Mouse (Mus musculus): ENCODE measurements around the gene Pfn5. TPM values are rescaled to one million over a fixed set of nuclear protein-coding genes. Genes with fewer than 3 reads are reported as not detected.
"Not testable (repeated sequence)": the region's sequence is repeated elsewhere in the genome, so short reads cannot be mapped to it uniquely, and the experiment has no call there.

Gene Pfn5
- not detected in 2 replicates for polyA plus RNA-seq (2012; rRNA removed)

DNA sequence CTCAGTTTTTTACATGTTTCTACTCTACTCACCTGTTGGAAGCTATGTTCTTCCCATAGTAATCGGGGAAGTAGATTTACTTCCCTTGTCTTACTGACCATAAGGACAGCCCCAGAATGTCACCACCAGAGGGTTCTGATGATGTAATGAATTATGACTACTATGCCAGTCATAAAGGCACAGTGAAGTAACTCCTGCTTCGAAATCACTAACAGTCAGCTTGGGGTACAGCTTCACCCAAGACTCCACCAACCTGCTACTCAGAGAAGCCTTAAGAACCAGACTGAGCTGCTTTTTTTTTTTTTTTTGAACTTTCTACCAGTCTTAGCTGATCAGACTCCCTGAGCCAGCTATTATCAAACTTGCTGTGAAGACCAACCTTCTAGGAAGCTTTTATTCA lies at the start of gene Pfn5, which contains the start of gene Asb12:
Gene Pfn5, plus strand, starts transcription at position 218 of the 400 bp plus-strand sequence.
Gene Asb12, minus strand, starts transcription at position 101 of the 400 bp plus-strand sequence.
- 84% methylated on average over 2 of the region's 2 CpGs for WGBS
- H3K27ac ChIP-seq (ENCODE audit: insufficient read depth, low read length) = no peak within 1 kb of the TSS
- no peaks in the 10 kb centered on the region for H3K4me1 ChIP-seq (ENCODE audit: control insufficient read depth, insufficient read depth, insufficient read length)
- TF ChIP-seq CTCF (IDR thresholded peaks at IDR 0.05; ENCODE audit: extremely low read depth, insufficient read depth, insufficient read length, insufficient replicate concordance) (no peak), POLR2A (IDR thresholded peaks at IDR 0.05; ENCODE audit: low read depth, low read length) (no peak)
- DNase-seq (ENCODE audit: low read depth in 1 of 2, low spot score in 2 of 2) = no peak
- H3K27me3 ChIP-seq (ENCODE audit: control insufficient read depth, insufficient read depth, low read length) = no peaks in the 10 kb centered on the region
- no peaks in the 10 kb centered on the region for H3K36me3 ChIP-seq (ENCODE audit: control insufficient read depth, insufficient read depth, low read length)
- H3K4me3 ChIP-seq (ENCODE audit: extremely low read depth, insufficient read depth, insufficient read length) = no peak within 1 kb of the TSS

DNA sequence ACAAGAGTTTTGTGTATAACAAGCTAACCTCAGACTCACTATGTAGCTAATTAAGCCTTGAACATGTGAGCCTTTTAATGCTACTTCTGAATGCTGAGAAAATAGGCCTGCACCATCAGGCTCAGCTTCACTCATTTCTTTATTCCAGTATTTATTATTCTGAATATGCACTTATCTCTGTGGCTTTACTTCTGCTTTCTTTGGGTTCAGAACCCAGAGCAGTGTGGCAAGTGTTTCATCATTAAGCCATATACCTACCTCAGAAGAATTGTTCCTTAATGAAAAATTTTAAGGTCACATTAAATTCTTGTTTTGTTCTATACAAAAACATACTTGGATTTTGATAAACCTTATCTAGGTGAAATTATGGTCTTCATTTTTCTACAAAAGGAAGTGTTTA lies 34.0 kb upstream of the Pfn5 start:
- DNase-seq (ENCODE audit: low read depth in 1 of 2, low spot score in 2 of 2) = no peak
- Histone ChIP-seq H3K27me3 (ENCODE audit: control insufficient read depth, insufficient read depth, low read length) (no peaks in the 10 kb centered on the region), H3K27ac (ENCODE audit: insufficient read depth, low read length) (no peak overlapping the region), H3K4me1 (ENCODE audit: control insufficient read depth, insufficient read depth, insufficient read length) (no peaks in the 10 kb centered on the region), H3K4me3 (ENCODE audit: extremely low read depth, insufficient read depth, insufficient read length) (no peak overlapping the region), H3K36me3 (ENCODE audit: control insufficient read depth, insufficient read depth, low read length) (no peaks in the 10 kb centered on the region)
- no peak for TF ChIP-seq CTCF (IDR thresholded peaks at IDR 0.05; ENCODE audit: extremely low read depth, insufficient read depth, insufficient read length, insufficient replicate concordance)

DNA sequence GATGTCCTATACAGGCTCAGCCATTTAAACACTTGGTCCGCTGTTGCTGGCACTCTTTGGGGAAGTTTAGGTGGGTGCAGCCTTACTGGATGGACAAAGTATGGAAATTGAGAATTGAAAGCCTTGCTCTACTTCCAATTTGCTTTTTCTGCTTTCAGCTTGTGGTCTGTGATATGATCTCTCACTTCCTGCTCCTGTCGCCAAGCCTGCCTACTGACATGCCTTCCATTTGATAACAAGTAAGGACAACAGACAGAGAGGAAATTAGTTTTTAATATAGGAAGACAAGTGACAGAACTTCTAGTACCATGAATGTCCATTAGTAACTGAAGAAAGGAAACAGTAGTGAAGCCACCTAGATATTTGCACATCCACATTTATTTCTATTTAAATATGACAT lies 32.7 kb upstream of the Pfn5 start:
- WGBS = 54% methylated on average over 2 of the region's 2 CpGs

DNA sequence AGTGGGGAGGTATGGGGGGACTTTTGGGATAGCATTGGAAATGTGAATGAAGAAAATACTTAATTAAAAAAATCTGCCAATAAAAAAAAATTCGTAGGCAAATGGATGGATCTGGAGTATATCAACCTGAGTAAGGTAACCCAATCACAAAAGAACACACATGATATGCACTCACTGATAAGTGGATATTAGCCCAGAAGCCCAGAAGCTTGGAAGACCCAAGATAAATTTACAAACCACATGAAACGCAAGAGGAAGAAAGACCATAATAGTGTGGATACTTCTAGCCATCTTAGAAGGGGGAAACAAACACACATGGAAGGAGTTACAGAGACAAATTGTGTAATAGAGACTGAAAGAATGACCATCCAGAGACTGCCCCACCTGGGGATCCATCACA lies 22.4 kb upstream of the Pfn5 start:
- H3K27ac ChIP-seq (ENCODE audit: insufficient read depth, low read length); H3K4me1 ChIP-seq (ENCODE audit: control insufficient read depth, insufficient read depth, insufficient read length); H3K36me3 ChIP-seq (ENCODE audit: control insufficient read depth, insufficient read depth, low read length); H3K27me3 ChIP-seq (ENCODE audit: control insufficient read depth, insufficient read depth, low read length); H3K4me3 ChIP-seq (ENCODE audit: extremely low read depth, insufficient read depth, insufficient read length); DNase-seq (ENCODE audit: low read depth in 1 of 2, low spot score in 2 of 2): not testable (repeated sequence)
- WGBS = 92% methylated on average over 2 of the region's 2 CpGs

More for the DNA sequence above, 32.7 kb upstream of the Pfn5 start:
- Histone ChIP-seq H3K4me3 (ENCODE audit: extremely low read depth, insufficient read depth, insufficient read length) (no peak overlapping the region), H3K27ac (ENCODE audit: insufficient read depth, low read length) (no peak overlapping the region), H3K4me1 (ENCODE audit: control insufficient read depth, insufficient read depth, insufficient read length) (no peaks in the 10 kb centered on the region), H3K36me3 (ENCODE audit: control insufficient read depth, insufficient read depth, low read length) (no peaks in the 10 kb centered on the region), H3K27me3 (ENCODE audit: control insufficient read depth, insufficient read depth, low read length) (no peaks in the 10 kb centered on the region)
- DNase-seq (ENCODE audit: low read depth in 1 of 2, low spot score in 2 of 2) = no peak
- TF ChIP-seq CTCF (IDR thresholded peaks at IDR 0.05; ENCODE audit: extremely low read depth, insufficient read depth, insufficient read length, insufficient replicate concordance) (no peak), POLR2A (IDR thresholded peaks at IDR 0.05; ENCODE audit: low read depth, low read length) (no peak)

DNA sequence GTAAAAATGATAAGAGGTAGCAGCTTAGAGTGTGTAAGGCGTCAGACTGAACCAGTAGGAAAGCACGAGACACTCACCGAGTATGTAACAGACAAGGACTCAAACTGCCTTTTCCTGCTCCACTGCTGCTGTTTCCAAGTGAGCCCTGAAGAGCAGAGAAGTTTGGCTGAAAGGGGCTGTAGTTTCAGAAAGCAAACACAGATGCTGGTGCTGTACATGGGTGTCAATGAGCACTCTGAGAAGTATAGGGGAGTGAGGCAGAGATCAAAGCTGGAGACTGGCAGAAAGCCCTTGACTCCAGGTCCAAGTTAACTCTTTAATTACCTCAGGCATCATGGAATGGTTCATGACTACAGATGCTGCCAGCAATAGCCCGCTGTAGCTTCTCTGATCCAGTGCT lies 3.6 kb upstream of the Pfn5 start:
- WGBS = 82% methylated on average over 4 of the region's 4 CpGs
- Histone ChIP-seq H3K36me3 (ENCODE audit: control insufficient read depth, insufficient read depth, low read length) (no peaks in the 10 kb centered on the region), H3K4me1 (ENCODE audit: control insufficient read depth, insufficient read depth, insufficient read length) (no peaks in the 10 kb centered on the region), H3K27ac (ENCODE audit: insufficient read depth, low read length) (no peak overlapping the region), H3K27me3 (ENCODE audit: control insufficient read depth, insufficient read depth, low read length) (no peaks in the 10 kb centered on the region), H3K4me3 (ENCODE audit: extremely low read depth, insufficient read depth, insufficient read length) (no peak overlapping the region)
- DNase-seq (ENCODE audit: low read depth in 1 of 2, low spot score in 2 of 2) = no peak
- no peak for TF ChIP-seq POLR2A (IDR thresholded peaks at IDR 0.05; ENCODE audit: low read depth, low read length)

DNA sequence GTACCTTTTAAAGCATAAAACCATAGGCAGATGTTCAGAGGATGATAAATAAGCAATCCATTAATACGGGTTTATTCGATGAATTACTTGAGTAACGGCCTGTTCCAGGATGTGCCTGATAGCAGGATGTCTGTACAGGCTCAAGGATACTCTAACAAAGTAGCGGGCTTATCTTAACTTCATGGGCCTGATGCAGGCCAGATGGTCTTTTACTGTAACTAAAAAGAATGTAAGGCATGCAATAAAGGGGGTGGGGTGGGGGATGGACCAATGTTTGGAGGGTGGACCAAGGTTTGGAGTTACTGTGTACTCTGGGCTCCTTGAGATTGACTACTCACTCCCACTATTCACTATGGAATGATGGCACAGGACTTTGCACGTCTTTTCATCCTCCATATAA lies 42.7 kb downstream of the Pfn5 start:
- DNase-seq (ENCODE audit: low read depth in 1 of 2, low spot score in 2 of 2) = no peak
- Histone ChIP-seq H3K4me3 (ENCODE audit: extremely low read depth, insufficient read depth, insufficient read length) (no peak overlapping the region), H3K4me1 (ENCODE audit: control insufficient read depth, insufficient read depth, insufficient read length) (no peaks in the 10 kb centered on the region), H3K36me3 (ENCODE audit: control insufficient read depth, insufficient read depth, low read length) (no peaks in the 10 kb centered on the region), H3K27me3 (ENCODE audit: control insufficient read depth, insufficient read depth, low read length) (no peaks in the 10 kb centered on the region), H3K27ac (ENCODE audit: insufficient read depth, low read length) (no peak overlapping the region)
- TF ChIP-seq CTCF (IDR thresholded peaks at IDR 0.05; ENCODE audit: extremely low read depth, insufficient read depth, insufficient read length, insufficient replicate concordance) (no peak), POLR2A (IDR thresholded peaks at IDR 0.05; ENCODE audit: low read depth, low read length) (no peak)
- 83% methylated on average over 5 of the region's 5 CpGs for WGBS

Other genes with a start within 250 kb of the Pfn5 start
- 1.3 and 1.4 TPM in 2 replicates for gene Amer1, start 113.2 kb upstream of the Pfn5 start, polyA plus RNA-seq (2012; rRNA removed)
- gene Asb12, start 117 bp upstream of the Pfn5 start, polyA plus RNA-seq (2012; rRNA removed) = not detected in 2 replicates
- gene Zc4h2, start 100.4 kb downstream of the Pfn5 start, polyA plus RNA-seq (2012; rRNA removed) = 0.67 and 0.70 TPM in 2 replicates
- 0.21 and 0.46 TPM in 2 replicates for gene Zc3h12b, start 153.6 kb downstream of the Pfn5 start, polyA plus RNA-seq (2012; rRNA removed)

Measured in spleen, adult 2 months (tissue).